Mouse (Mus musculus): ENCODE data around the gene Tomt. TPM values are rescaled to one million over a fixed set of nuclear protein-coding genes. Genes with fewer than 3 reads are reported as not detected.
"Not testable (repeated sequence)": the region's sequence is repeated elsewhere in the genome, so short reads cannot be mapped to it uniquely, and the experiment has no call there.

Gene Tomt
- not detected for total RNA-seq (2021)

DNA sequence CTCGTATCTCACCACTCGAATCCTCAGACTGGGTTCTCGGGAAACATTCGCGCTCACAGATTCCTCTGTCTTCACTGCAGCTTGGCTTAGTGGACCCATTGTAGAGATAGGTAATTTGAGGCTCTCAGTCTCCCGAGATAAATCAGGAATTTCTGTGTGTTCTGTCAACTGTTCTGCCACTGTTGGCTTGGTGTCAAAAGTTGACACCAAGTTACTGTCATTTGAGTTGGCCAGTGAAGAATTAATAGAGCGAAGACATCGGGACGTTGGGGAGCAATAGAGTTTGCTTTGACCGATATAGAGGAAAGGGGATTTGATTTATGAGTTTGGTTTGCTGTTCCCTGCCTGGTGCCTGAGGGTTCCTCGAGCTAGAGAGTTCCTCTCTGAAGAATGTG lies at the start of gene Tomt:
Gene Tomt (minus strand): TSS at position 73 of the 395 bp plus-strand sequence.
- intact Hi-C loops (cut with DNase I), result no loop called here
- no peak for DNase-seq (ENCODE audit: extremely low spot score in 1 of 2, low spot score in 2 of 2)

GRCm38 (mm10) chr7:101955862-101956261 lies 49.7 kb upstream of the Tomt start:
- DNase-seq (ENCODE audit: extremely low spot score in 1 of 2, low spot score in 2 of 2), result no peak
- intact Hi-C loops (cut with DNase I), result no loop called here

- no peak for DNase-seq (ENCODE audit: extremely low spot score in 1 of 2, low spot score in 2 of 2)
- intact Hi-C loops (cut with DNase I), result no loop called here
Observed at GRCm38 (mm10) chr7:101955276-101955675, 49.1 kb upstream of the Tomt start.

DNA sequence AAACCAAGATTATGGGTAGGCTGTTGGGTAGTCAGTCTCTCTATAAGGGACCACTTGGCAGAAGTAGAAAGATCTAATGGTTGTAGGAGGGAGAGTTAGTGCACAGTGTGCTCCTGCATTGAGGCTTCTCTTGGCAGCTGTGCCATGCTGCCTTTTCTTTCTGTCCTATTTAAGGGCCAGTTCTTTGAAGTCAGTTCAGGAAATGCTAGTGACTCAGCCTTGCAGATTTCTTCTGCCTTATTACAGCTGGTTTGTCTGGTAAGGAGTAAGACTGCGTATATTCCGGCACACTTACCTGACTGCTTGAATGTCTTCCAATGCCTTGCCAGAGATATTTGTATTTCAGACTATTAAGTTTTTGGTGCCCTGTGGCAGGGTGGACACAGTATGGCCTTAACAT lies 48.0 kb upstream of the Tomt start:
- no peak for DNase-seq (ENCODE audit: extremely low spot score in 1 of 2, low spot score in 2 of 2)

DNA sequence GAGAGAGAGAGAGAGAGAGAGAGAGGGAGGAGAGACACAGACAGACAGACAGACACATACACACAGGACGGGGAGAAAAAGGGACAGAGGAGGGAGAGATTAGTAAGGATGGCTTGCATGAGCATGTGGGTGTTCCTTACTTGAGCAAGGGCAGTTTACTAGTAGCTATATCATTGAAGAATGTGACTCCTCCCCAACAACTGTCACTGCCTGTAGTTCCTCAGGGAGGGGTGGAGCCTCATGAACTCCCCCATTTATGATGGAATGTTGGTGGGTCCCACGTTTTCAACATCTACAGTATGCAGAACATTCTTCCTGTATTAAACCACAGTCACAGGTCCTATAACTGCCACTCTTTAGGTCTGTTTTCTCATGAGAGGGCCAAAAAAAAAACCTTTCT lies 45.9 kb upstream of the Tomt start:
- no peak for DNase-seq (ENCODE audit: extremely low spot score in 1 of 2, low spot score in 2 of 2)
- intact Hi-C loops (cut with DNase I), result no loop called here

More for the DNA sequence above, 48.0 kb upstream of the Tomt start:
- intact Hi-C loops (cut with DNase I), result no loop called here

DNA sequence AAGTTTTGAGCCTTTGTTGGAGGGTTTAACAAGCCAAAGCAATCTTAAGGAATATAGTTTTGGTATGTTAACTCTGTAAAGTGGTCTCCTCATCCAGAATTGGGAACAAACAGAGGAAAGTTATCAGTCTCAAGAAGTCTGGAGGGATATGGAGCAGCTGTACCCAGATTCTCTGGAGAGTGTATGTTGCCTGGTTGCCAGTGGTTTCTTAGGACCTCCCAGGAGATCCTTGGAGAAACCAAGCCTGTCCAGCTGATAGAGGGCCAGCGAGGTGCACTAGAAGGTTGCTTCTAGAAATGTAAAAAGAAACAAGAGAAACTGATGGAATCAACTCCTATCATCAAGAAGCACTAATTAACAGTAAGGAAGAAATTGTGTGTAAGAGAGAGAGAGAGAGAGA lies 45.5 kb upstream of the Tomt start:
- DNase-seq (ENCODE audit: extremely low spot score in 1 of 2, low spot score in 2 of 2), result no peak
- intact Hi-C loops (cut with DNase I), result no loop called here

DNA sequence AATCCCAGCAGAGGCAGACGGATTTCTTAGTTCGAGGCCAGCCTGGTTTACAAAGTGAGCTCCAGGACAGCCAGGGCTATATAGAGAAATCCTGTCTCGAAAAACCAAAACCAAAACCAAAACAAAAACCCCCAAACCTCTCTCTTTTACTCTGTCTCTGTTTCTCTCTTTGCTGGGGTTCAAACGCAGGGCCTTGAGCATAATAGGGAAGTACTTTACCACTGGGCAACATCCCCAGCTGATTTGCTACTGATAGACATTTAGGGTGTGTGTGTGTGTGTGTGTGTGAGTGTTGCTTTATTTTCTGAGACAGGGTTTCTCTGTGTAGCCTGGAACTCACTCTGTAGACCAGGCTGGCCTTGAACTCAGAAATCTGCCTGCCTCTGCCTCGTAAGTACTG lies 42.8 kb upstream of the Tomt start:
- intact Hi-C loops (cut with DNase I); DNase-seq (ENCODE audit: extremely low spot score in 1 of 2, low spot score in 2 of 2): not testable (repeated sequence)

- intact Hi-C loops (cut with DNase I), result no loop called here
- no peak for DNase-seq (ENCODE audit: extremely low spot score in 1 of 2, low spot score in 2 of 2)
Observed at GRCm38 (mm10) chr7:101939758-101940157, 33.6 kb upstream of the Tomt start.

DNA sequence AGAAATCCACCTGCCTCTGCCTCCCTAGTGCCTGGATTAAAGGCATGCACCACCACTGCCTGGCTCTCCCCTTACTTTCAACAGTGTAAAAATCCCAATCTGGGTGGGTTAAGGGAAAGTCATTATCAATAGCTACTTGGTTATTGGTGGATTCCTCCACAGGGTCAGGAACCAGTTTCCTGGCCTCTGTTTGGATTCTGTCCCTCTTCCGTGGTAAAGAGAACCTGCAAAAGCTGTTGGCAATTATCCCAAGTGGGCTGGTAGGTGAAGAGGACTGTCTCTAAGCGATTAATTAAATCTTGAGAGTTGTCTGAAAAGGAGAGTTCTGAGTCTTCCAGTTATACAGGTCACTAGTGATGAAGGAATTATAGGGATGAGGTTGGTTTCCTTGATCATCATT lies 32.2 kb upstream of the Tomt start:
- no peak for DNase-seq (ENCODE audit: extremely low spot score in 1 of 2, low spot score in 2 of 2)
- intact Hi-C loops (cut with DNase I), result no loop called here

DNA sequence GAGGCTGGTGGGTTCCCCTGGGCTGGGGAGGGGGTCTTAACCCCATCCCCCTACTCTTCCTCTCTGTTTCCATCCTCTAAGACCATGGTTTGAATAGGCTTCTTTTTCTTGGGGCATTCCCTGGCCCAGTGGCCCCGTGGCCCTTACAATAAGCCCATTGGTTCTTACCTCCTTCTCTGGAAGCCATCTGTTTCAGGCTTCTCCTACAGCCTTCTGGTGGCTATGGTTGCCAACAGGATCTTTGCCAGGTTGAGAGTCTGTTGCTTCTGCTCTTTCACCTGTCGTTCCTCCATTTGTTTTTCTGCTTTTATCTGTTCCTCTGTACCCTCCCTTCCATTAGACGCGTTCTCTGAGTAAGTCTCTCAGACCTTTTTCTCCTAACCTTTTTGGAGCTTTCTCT lies 31.4 kb upstream of the Tomt start:
- intact Hi-C loops (cut with DNase I), result no loop called here
- no peak for DNase-seq (ENCODE audit: extremely low spot score in 1 of 2, low spot score in 2 of 2)

- intact Hi-C loops (cut with DNase I), result no loop called here
- no peak for DNase-seq (ENCODE audit: extremely low spot score in 1 of 2, low spot score in 2 of 2)
Observed at GRCm38 (mm10) chr7:101936996-101937395, 30.8 kb upstream of the Tomt start.

- intact Hi-C loops (cut with DNase I), result no loop called here
- no peak for DNase-seq (ENCODE audit: extremely low spot score in 1 of 2, low spot score in 2 of 2)
Observed at GRCm38 (mm10) chr7:101935957-101936356, 29.8 kb upstream of the Tomt start.

DNA sequence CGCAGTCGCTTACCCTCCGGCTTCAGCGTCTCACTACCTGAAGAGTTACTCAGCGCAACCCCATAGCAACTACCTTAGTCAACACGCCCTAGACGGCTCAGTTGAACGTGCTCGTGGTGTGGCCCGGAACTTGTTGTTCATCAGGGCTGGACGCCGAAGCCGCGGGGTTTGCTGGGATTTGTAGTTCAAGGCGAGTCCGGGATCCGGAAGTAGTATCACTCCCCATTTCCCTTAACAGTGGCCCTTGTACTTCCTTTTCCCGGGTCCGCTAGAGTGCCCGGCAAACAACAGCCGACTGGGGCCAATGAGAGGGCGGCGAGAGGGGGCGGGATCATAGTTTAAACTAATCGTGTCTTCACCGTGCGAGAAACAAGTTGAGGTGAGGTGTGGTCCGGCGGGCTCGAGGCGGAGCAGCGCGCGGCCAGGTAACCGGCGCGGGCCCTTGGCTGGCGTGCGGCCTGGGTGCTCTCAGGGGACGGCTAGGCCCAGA lies 27.6 kb upstream of the Tomt start, which contains the start of the genes Lrrc51 and Numa1:
Gene Lrrc51 (minus strand): TSS at position 145 of the 490 bp plus-strand sequence.
Gene Numa1 (plus strand): TSS at position 361 of the 490 bp plus-strand sequence.
- intact Hi-C loops (cut with DNase I), result no loop called here
- peak; percentile 95 to 96 for DNase-seq (ENCODE audit: extremely low spot score in 1 of 2, low spot score in 2 of 2)

- intact Hi-C loops (cut with DNase I), result no loop called here
- no peak for DNase-seq (ENCODE audit: extremely low spot score in 1 of 2, low spot score in 2 of 2)
Observed at GRCm38 (mm10) chr7:101933300-101933699, 27.1 kb upstream of the Tomt start.

DNA sequence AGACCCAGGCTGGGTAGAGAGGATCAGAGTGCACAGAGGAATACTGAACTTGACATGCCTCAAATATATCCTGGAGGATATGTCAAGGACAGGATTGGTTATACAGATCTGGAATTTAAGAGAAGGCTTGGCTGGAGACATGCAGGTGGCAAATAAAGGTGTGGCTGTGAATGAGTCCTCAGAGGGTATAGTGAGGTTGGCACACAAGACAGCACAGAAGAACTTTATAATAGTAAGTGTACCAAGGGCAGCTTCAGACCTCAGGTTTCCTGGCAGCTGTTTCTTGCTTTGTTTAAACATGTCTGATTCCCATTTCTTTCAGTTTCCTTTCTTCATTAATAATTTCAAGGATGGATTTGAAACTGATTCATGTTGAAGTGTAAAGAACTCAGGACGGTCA lies 26.4 kb upstream of the Tomt start:
- intact Hi-C loops (cut with DNase I), result no loop called here
- DNase-seq (ENCODE audit: extremely low spot score in 1 of 2, low spot score in 2 of 2), result no peak

- no peak for DNase-seq (ENCODE audit: extremely low spot score in 1 of 2, low spot score in 2 of 2)
- intact Hi-C loops (cut with DNase I), result no loop called here
Observed at GRCm38 (mm10) chr7:101928093-101928492, 21.9 kb upstream of the Tomt start.

DNA sequence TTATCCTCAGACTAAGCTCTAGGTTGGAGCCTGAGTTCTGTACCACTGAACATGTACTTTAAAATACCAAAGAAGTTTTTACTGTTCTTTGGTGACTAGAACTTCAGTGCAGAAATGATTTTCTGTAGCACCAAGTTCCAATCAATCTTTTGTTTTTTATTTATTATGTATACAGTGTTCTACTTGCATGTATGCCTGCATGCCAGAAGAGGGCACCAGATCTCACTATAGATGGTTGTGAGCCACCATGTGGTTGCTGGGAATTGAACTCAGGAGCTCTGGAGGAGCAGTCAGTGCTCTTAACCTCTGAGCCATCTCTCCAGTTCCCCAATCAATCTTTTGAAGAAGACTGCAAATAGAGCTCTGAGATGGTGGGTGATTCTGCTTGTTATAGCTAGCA lies 19.7 kb upstream of the Tomt start:
- intact Hi-C loops (cut with DNase I); DNase-seq (ENCODE audit: extremely low spot score in 1 of 2, low spot score in 2 of 2): not testable (repeated sequence)

DNA sequence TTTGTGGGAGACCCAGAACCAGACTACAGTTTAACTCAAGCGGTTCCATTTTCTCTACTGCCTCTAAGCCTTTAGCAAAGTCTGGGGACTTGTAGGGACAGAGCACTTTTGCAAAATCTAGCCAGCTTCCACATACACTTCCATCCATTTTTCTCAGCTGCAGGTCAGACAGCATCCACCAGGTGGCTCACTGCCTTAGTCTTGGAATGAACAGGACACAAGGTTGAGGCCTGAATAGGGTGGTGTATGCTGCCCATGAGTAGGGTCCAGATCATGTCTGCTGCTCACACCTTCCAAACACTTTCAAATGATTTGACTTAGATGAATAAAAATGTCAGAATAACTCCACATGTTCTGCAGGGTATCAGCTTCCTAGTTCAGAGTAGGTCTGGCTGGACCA lies 11.9 kb upstream of the Tomt start:
- intact Hi-C loops (cut with DNase I), result loop anchor here (5.0 kb wide), 1 partner anchor 159 kb away; no protein-coding TSS in a partner anchor
- DNase-seq (ENCODE audit: extremely low spot score in 1 of 2, low spot score in 2 of 2), result peak; percentile 50 to 55

GRCm38 (mm10) chr7:101911982-101912381 lies 5.8 kb upstream of the Tomt start:
- intact Hi-C loops (cut with DNase I), result no loop called here

GRCm38 (mm10) chr7:101910138-101910537 lies 4.0 kb upstream of the Tomt start:
- no peak for DNase-seq (ENCODE audit: extremely low spot score in 1 of 2, low spot score in 2 of 2)
- intact Hi-C loops (cut with DNase I), result no loop called here

More at GRCm38 (mm10) chr7:101911982-101912381, 5.8 kb upstream of the Tomt start:
- DNase-seq (ENCODE audit: extremely low spot score in 1 of 2, low spot score in 2 of 2), result no peak

DNA sequence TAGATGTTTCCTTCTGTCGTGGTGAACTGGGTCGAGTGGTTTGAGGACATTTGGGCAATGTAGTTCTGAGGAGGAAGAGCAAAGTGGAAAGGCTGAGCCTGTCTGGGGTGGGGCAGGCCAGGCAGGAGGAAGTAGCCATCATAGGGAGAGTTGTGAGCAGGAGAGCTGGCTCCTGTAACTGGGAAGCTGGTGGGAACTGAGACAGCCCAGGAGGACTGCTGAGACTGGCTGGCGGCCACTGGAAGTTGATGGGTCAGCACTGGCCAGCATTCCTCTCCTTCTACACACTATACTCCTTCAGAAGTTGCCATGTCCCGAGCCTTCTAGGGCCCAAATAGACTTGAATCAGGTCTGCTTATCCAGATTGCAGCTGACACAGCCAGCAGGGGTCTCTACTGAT lies 2.2 kb upstream of the Tomt start:
- DNase-seq (ENCODE audit: extremely low spot score in 1 of 2, low spot score in 2 of 2), result peak in 1 of 2 experiments; percentile 46
- intact Hi-C loops (cut with DNase I), result no loop called here
